Mouse (Mus musculus): Measurements from ENCODE around the gene Skil.

DNA sequence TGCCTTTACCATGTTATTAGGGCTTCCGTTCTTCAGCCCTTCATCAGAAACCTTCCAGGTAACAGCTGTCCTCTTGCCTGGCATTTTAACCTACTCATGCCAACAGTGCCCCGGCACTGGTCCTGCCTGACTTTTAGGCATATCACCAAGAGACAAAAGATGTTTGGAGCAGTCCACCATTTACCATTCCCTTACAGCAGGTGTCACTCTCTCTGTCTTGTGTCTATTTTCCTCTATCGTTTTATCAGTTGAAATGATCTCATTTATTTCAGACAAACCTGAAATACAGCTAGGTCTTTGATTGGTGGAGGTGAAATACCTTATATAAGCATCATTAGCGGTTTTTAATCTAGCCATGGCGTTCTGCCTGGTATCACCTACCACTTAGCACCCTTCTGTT, 45.8 kb upstream of the Skil start:
- TF ChIP-seq POLR2A (IDR thresholded peaks at IDR 0.05; ENCODE audit: low read depth, low read length): no peak
- no peak for TF ChIP-seq CTCF (IDR thresholded peaks at IDR 0.05; ENCODE audit: borderline replicate concordance, insufficient read depth, low read length)

Measured in embryonic fibroblast, embryonic 13.5 days (primary cell).